Mouse (Mus musculus) c-Kit-positive CD71-negative TER-119-negative erythroid progenitor cells, embryonic 14.5 days (primary cell): ENCODE measurements around the gene Cenpl.
"Not testable (repeated sequence)": the region's sequence is repeated elsewhere in the genome, so short reads cannot be mapped to it uniquely, and the experiment has no call there.

Source experiments
- DNase-seq: peaks from one replicate; pipeline ENCODE4 v3.0.0-alpha.2; 2013; ENCODE audit warnings: low read depth

Gene Cenpl

DNA sequence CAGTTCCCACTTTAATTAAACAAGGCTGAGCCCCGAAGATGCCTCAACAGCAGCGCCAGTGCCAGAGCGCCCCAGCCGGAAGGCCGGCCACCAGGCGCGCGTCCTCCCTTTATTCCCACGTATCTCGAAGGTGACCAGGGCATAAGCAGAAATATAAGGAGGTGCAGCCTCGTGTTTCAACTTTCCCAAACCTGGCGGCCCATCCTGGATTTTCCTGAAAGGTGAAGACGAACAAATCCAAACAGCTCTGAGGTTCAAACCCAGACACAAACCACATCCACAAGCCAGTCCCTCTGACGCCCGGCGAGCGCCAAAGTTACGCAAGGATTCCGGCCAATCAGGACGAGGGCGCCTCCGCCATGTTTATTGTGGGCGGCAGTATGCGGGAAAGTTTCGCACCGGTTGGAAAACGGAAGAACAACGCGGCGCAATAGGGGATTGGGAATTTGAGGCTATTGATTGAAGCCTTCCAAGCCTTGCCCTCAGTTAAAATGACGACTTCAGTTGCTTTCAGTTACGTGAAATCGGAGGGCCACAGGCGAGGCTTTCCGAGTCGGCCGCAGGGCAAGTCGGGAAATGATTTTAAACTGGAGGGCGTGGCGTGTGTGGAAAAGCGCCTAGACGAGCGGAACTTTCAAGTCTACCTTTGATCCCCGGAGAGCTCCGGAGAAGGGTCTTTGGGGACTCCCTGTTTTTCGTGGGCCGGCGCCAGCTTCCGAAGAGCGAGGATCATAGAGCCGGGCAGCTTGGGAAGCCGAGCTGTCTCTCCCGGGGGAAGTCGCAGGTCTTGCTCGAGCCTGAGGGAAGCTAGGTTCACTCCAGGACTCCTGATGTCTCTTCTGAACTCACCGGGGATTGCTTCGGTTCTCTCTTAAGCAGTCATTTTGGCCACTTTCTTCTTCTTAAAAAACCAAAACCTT lies at the start of gene Cenpl, which contains the start of gene Dars2:
Cenpl (plus strand) TSS at position 362 of the 920 bp plus-strand sequence.
Dars2 (minus strand) TSS at position 307 of the 920 bp plus-strand sequence.
- peak; percentile 94 for DNase-seq

DNA sequence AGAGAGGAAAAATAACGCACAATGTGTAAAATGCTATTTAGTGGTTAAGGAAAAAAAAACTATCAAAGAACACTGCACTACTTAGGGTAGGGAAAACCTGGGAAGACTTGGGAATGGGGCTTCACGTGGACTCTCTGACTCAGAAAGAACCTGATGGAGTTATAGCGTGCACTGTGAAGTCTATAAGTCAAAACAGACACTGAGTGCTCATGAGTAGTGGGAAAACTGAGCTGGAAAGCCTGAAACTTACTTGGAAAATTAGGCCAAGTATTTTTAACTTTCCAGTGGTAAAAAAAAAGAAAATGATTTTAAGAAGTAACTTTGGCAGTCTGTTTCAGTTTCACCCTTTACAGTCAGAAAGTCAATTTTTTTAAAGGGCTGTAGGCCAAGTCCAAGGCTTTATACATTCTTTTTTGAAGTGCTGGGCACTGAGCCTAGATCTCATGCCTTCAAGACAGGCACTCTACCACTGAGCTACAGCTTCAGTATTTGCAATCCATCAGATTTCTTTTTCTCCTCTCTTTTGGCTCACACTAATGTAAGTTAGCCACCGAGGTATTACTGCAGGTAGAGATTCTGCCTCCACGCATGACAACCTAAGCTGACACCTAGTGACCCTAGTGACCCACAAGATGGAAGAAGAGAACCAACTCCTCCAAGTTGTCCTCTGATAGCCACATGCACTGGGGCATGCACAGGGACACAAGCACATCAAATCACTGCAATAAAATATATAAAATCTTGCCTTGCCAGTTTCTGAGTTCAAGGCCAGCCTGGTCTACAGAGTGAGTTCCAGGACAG lies 44.9 kb upstream of the Cenpl start:
- no peak for DNase-seq

DNA sequence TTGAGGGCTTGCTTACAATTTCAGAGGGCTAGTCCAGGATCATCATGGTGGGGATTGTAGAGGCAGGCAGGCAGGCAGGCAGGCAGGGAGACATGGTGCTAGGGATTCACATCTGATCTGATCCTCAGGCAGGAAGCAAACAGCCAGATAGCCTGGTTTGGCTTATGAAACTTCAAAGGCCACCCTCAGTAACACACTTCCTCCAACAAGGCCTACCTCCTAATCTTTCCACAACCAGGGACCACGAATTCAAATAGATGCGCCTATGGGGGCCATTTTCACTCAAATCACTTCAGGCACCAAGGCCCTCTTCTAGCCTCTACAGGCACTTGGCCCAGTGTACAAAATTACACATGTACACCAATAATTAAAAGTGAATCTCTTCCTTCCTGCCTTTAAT lies 43.3 kb upstream of the Cenpl start:
- DNase-seq, result no peak

DNA sequence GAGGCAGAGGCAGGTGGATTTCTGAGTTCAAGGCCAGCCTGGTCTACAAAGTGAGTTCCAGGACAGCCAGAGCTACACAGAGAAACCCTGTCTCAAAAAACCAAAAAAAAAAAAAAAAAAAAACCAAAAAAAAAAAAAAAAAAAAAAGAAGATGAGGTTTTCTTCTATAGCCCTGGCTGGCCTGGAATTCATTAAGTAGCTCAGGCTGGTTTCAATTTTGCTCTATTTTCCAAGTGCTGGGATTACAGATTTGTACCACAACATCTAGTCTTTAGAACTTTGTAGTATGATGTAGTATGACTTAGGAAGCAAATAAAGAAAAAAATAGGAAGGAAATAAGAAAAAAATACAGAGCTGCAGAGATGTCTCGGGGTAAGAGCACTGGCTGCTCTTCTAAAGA lies 42.1 kb upstream of the Cenpl start:
- DNase-seq, result not testable (repeated sequence)

DNA sequence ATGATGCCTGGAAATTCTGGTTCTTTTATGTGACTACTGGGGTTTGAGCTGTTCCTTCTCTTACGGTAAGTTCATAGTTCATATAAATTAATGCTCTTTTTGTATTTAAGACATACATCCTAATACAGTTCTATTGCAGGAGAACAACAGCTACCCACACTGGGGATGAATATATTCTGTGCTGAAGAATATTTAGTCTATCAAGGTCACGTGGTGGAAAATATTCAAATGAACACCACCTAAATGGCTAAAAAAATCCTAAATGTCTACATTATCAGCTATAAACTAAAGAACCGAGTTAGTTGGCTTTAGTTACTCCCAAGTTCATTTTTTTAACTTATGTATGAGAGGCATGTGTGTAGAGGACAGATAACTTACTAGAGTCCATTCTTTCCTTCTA lies 40.5 kb upstream of the Cenpl start:
- DNase-seq, result no peak

DNA sequence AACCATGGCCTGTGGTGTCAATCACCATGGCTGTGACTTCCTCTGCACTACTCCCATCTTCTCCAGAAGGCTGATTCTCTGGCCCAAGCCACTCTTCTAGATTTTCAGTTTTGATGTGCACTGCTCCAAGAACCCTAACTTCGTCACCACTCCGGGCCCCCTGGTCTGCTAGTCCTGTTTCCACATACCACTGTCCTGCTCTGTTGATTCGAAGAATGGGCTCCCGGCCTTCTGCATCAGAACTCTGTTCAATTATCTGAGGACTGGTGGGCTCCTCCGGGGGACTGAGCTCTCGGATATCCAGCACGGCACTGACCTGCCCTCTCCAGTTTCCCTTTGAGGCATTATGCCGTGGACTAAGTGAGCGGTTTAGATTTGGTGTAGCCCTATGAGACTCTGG lies 38.6 kb upstream of the Cenpl start:
- DNase-seq, result no peak

DNA sequence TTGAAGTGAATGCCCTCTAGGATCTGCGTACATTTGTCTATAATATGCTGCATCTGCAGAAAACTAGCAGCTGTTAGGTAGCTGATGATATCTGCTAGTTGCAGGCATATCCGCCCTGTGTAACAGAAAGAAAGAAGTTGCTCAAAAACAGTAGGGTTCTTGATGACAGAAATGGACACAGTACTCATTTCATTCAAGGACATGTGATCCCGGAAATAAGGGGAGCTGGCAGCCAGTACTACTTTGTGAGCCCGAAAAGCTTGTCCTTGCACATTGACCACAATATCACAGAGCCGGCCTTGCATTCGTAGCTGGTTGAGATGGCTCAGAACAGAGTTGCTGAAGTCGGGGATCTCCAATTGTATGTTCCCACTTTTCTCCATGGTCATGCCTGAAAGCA lies 38.2 kb upstream of the Cenpl start:
- no peak for DNase-seq

DNA sequence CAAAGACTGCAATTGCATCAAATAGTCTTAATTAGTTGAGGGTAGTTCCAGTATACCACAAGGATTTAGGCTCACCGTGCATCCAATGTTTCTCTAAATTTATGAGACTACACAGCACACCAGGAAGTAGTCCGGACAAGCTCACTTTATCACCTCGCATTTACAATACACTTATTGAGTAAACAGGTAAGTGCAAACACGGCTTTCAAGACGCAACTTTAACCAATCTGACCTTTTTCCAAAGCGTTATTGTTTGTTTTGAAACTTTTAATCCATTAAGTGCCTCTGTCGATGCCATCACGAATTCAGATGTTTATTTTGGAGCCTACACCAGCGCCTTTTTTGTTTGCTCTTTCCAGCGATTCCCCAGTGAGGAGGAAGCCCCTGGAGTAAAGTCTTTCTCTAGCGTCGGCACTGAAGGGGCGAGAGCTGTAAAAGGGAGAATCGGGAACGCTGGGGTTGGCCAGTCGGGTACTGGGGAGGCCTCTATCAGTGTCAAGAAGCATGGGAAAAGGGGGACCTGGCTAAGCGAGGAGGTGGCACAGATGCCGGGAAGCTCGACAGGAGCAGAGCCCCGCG lies 36.6 kb upstream of the Cenpl start:
- DNase-seq, result no peak

DNA sequence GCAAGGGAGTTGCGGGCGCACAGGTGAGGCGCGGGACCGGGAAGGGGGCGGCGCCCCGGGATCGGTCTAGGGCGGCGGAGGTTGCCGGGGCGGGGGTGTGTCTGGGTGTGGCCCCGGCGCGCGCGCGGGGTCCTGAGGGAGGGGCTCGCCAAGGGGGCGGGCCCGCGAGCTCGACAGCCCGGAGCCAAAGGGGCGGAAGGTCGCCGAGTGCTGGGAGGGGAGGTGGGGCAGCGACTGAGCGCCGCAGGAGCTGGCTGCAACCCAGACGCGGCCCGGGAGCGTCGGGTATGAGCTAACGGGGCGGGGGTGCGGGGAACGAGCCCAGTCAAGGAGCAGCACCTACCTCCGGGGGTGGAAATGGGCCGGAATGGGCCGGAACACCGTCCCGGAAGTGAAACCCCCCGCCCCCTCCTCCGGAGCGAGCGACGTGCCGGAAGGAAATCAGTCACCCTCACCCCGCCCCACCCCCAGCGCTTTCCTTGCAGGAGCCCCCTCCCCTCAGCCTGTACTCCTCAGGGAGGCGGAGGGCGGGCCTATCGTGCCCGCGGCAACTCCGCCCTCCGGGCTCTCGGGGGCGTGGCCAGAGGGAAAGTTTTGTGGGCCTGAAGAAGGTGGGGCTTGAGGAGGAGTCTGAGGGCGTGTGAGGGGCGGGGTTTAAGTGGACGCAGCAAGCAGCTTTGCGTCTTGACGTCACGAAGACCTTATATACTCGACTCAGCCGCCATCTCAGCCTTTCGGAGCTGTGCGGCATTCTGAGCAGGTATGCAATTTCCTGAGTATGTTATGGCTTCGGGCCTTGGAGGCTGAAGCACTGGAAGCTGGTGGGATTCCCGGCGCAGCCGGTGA lies 35.9 kb upstream of the Cenpl start, which contains the start of gene Zbtb37:
Zbtb37 (minus strand) TSS at position 415 of the 846 bp plus-strand sequence.
- DNase-seq, result peak; percentile 100

DNA sequence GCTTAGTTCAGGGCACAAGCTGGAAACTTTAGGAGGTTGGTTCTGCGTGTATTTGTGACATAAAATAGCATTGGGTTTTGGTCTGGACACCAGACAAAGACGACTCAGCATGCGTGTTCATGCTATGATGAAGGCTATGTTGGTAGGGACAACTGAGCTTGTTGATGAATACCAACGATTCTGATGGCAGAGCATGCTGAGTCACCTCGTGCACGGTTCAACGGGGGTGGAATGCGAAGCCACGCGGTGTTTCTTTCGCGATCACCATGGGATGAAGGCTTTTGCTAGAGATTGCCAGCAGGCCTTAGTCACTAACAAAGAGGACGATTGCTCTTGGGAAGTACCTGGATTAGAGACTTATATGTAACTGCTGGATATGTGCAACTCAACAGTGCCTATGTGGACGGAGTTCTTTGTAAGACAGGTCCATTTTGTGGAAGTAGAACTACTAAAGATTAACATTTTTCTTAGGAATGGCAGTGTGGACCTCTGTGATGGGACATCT lies 35.2 kb upstream of the Cenpl start:
- DNase-seq, result no peak

DNA sequence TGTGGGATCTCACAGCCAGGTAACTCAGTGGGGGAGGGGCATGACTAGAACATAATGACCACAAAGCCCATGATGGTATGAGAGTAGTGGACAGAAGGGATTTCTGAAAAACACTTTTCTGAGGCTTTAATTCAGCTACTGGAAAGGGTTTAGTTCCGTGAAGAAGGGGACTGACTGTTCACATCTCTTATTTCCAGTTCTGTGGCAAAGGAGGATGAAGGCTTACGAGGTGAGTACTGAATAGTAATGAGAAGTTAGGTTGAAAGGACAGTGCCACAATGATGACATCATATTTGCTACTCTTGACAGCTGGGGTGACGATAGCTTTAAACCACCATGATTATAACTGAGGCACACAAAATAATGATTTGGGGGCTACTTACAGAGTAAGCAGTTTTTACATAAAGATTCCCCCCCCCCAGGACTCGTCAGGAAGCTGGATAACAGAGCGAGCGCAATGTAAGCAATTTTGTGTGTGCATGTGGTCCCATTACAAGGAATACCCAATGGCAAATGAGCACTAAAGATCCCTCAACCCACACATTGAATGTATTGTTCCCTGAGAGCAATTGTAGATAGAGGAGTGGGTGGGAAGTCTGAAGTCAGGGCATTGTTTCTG lies 34.6 kb upstream of the Cenpl start:
- DNase-seq, result no peak

DNA sequence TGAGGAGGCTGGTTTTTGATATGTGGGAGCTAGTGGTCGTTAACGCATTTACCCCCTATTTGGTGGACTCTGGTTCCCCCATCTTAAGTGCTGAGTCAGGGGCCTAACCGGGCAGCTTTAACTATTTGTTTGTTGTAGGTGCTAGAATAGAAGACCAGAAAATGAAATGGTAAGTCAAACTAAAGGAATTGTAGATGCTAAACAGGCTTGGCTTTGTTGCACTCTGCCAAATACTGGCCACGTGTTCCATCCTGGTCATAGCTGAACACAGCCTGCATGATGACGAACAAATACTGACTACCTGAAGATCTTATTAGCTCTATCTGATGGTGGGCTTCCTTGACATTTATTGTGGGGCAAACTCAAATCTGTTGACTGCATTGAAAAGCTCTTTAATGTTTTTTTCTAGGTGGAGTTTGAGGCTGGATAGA lies 34.1 kb upstream of the Cenpl start:
- no peak for DNase-seq

DNA sequence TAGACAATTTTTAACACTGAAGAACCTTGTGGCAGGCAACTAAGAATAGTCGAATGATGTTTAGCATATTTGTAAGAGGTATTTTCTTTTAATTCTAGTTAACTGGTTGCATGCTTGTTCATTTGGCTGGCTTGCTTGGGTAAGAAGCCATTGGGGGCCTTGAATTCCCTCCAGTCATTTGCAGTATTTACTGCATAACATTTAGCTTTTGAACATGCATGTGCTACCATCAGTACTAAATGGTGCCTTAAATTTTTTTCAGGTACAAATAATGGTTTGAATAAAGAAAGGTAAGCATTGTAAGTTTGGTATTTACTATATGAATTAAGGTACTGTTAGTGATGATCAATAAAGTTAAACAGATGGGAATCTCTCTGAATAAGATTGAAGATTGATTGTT lies 33.5 kb upstream of the Cenpl start:
- no peak for DNase-seq

DNA sequence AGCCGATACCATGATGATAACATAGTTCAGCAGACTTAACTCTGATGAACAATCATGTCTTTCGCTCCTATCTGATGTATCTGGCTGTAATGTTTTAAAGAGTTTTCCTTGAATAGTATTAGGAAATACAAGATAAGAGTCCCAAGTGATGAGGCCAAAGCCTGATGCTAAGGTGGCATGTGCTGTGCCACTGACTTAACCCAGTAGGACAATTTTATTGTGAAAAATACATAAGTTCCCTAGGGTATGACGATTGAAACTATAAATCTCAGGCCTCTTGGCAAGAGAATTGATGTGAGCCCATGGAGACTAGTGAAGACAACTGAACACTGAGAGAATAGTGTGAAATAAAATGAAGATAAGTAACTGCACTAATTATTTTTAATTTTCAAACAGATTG lies 32.9 kb upstream of the Cenpl start:
- DNase-seq, result no peak

DNA sequence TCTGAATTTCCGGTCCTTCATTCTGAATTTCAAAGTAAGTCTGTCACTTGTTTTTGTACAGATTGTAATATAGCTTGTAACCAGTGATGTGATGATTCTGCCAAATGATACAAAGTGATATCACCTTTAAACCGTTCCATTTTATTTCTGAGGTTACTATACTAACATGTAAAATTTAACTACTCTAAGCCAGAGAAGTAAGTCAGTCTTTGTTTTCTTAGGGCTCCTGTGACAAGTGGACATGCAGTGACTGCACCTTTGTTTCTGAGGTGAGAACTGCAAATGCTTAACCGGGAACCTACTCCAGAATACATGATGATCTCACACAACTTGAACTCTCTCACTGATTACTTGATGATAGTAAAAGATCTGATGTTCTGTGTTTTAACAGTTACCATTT lies 32.5 kb upstream of the Cenpl start:
- no peak for DNase-seq

DNA sequence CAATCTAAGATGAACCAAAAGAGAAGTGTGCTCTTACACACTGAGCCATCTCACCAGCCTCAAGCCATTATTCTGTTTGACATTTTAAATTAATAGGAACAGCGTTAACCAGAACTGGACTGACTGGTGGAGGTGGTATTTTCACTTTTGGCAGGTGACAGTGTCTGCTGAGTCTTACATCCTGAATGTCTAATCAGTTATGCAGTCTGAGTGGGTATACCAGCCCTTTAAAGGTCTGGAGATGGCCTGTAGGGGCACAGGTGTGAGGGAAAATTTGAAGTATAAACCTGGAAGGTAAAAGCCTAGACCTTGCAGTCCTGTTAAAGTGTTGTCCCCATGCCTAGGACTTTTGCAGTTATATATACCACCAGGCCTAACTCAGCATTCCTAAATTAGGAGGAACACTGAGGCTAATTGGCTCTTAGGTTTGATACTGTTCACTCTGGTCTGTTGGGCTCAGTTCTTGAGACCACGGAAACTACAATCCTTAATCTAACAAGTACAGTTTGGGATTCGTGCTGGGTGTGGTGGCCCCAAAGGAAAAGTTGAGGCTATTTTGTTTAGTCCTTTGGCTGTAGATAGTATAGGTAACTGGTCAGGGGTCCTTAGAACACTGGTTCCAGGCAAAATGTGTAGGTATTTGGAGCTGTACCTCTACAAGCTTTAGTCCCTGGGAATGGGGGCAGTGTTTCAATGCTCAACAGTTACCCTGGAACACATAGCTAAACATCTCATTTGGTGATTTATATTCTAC lies 31.4 kb upstream of the Cenpl start:
- DNase-seq, result no peak

DNA sequence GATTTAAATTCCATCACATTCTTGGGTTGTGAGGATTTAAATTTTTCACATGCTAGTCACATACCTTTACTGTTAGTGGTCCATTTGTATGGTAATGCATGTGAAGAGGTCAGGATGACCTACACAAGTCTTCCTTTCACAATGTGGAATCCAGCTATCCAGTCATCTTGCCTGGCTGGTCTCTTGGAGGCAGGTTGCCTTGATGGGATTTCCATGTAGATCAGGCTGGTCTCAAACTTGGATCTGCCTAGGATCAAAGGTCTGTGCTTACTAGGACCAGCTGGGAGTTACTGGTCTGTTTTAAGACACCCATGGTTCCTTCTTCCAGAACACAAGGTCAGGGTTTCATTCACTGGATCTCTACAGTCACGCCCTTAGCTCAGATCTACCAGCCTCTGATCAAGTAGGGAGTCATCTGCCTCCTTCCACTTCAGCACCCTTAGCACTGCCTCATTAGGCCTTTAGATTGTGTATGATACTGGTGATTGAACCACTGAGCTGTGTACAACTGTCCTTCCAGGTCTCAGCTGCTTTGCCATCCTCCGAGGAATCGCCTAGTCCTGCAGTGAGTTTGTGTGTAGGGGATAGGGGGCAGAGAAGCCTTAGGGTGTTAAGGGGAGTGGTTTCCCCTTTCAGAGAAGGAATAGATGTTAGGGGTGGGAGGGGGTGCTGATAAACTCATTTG lies 30.6 kb upstream of the Cenpl start:
- DNase-seq, result no peak

DNA sequence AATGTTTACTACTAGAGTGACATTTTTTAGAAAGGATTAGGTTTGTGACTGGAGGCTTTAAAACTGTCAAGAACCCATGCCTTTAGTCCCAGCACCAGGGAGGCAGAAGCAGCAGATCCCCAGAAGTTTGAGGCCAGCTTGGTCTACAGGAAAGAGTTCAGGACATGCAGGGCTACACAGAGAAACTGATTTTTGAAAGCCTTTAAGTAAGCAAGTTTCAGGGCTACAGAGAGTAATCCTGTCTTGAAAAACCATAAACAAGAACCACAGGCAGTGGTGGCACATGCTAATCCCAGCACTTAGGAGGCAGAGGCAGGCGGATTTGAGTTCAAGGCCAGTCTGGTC lies 30.1 kb upstream of the Cenpl start:
- DNase-seq, result no peak

DNA sequence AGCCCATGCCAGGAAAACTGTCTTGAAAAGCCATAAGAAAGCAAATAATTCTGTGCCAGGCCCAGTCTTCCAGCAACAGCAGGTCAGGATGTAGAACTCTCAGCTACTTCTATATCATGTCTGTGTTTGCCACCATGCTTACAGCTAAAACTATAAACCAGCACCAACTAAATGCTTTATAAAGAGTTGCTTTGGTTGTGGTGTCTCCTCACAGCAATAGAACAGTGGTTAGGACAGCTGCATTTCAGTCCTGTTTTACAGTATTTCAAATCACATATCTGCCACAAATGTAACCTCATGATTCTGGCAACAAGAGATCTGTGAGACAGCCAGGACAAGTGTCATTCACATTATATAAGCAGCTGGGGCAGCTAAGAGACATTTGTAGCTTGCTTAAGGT lies 29.7 kb upstream of the Cenpl start:
- no peak for DNase-seq
